Mouse (Mus musculus) small intestine, adult 2 months (tissue): ENCODE measurements around the gene Lrrc8b.

Source experiments
- CTCF ChIP-seq: fragments of 200-500 bp; IDR thresholded peaks from 2 replicates; pipeline ENCODE4 v1.5.1; 2012; ENCODE audit warnings: low read depth, mild to moderate bottlenecking, control low read depth, inconsistent platforms, low read length, moderate library complexity, mixed read lengths; ENCODE audit not compliant: insufficient replicate concordance, insufficient read length; ENCODE audit errors: extremely low read depth
- POLR2A ChIP-seq: fragments of 200-500 bp; IDR thresholded peaks from 2 replicates; pipeline ENCODE4 v1.6.1; 2012; ENCODE audit warnings: low read depth, mild to moderate bottlenecking, control low read depth, inconsistent platforms, low read length, moderate library complexity

- TF ChIP-seq CTCF (no peak), POLR2A (no peak)
Observed at GRCm38 (mm10) chr5:105525004-105525403, 109.4 kb downstream of the Lrrc8b start.
